26 mouse cellular contexts compared by ENCODE assay signal in genomic region chr14:86635594-86636140, GRCm38 (mm10).
A peak's percentile ranks its signal among the peaks of the same experiment; 100 is the strongest.
DNase-seq lines count a peak whose midpoint lies in the region; ATAC-seq lines count a peak whose summit lies in the region.
"Had no signal": no experiment of that assay in that cellular context is flagged by ENCODE, and none has a peak within 500 bp of the region (broad histone marks: within the 10 kb centered on the region; RNA-seq: fewer than 3 reads in every experiment).

No protein-coding gene starts in this region.

- 0 out of 2 replicates have a peak, but pooled peaks have one; percentile 13 for ATAC-seq in forebrain, embryonic 13.5 days
- ATAC-seq in forebrain, embryonic 14.5 days, result no peak
- ATAC-seq in midbrain, embryonic 11.5 days (ENCODE audit: low FRiP score), result peak; percentile 65
- 0 out of 2 replicates have a peak, but pooled peaks have one; percentile 47 for ATAC-seq in limb, embryonic 12.5 days (ENCODE audit: insufficient number of reproducible peaks, insufficient read depth, low FRiP score, low TSS enrichment, low read depth)
- ATAC-seq in midbrain, embryonic 15.5 days (replicated peaks), result peak; percentile 56; the same call in 1 of the 2 replicates
- ATAC-seq: CD4-positive, CD25-positive, alpha-beta regulatory T cell, adult 4 months had no signal

- no peaks in the 10 kb centered on the region for H3K4me1 ChIP-seq in forebrain, embryonic 13.5 days
- no peaks in the 10 kb centered on the region for H3K4me1 ChIP-seq in forebrain, embryonic 14.5 days (ENCODE audit: control insufficient read depth, insufficient read depth, low read length)
- no peaks in the 10 kb centered on the region for H3K4me1 ChIP-seq in midbrain, embryonic 11.5 days (ENCODE audit: control insufficient read depth, insufficient read depth, low read length)
- H3K4me1 ChIP-seq in midbrain, embryonic 10.5 days, result peaks cover 25% of the 10 kb centered on the region
- no peaks in the 10 kb centered on the region for H3K4me1 ChIP-seq in limb, embryonic 12.5 days (replicated peaks)
- no peaks in the 10 kb centered on the region for H3K4me1 ChIP-seq in midbrain, embryonic 15.5 days
- H3K4me1 ChIP-seq: kidney, embryonic 15.5 days had no signal

- no peak overlapping the region for H3K9ac ChIP-seq in forebrain, embryonic 13.5 days
- no peak overlapping the region for H3K9ac ChIP-seq in forebrain, embryonic 14.5 days (ENCODE audit: low read length)
- H3K9ac ChIP-seq in midbrain, embryonic 11.5 days (ENCODE audit: low read length), result no peak overlapping the region
- no peak overlapping the region for H3K9ac ChIP-seq in limb, embryonic 12.5 days (replicated peaks)
- no peak overlapping the region for H3K9ac ChIP-seq in midbrain, embryonic 15.5 days
- H3K9ac ChIP-seq: hindbrain, embryonic 14.5 days; kidney, embryonic 15.5 days; liver, embryonic 14.5 days; neural tube, embryonic 13.5 days had no signal

- H3K36me3 ChIP-seq in forebrain, embryonic 13.5 days (ENCODE audit: poor library complexity, severe bottlenecking), result no peaks in the 10 kb centered on the region
- no peaks in the 10 kb centered on the region for H3K36me3 ChIP-seq in forebrain, embryonic 14.5 days (ENCODE audit: control insufficient read depth, insufficient read depth, low read length)
- no peaks in the 10 kb centered on the region for H3K36me3 ChIP-seq in midbrain, embryonic 11.5 days (ENCODE audit: control insufficient read depth, insufficient read depth, low read length)
- H3K36me3 ChIP-seq in midbrain, embryonic 10.5 days, result no peaks in the 10 kb centered on the region
- H3K36me3 ChIP-seq in limb, embryonic 12.5 days, result no peaks in the 10 kb centered on the region
- no peaks in the 10 kb centered on the region for H3K36me3 ChIP-seq in midbrain, embryonic 15.5 days (replicated peaks)
- H3K36me3 ChIP-seq: kidney, embryonic 15.5 days; neural tube, embryonic 13.5 days had no signal

- no peak overlapping the region for H3K4me3 ChIP-seq in forebrain, embryonic 13.5 days
- H3K4me3 ChIP-seq in forebrain, embryonic 14.5 days (ENCODE audit: low read depth, low read length), result no peak overlapping the region
- H3K4me3 ChIP-seq in midbrain, embryonic 11.5 days (ENCODE audit: low read depth, low read length), result no peak overlapping the region
- H3K4me3 ChIP-seq in midbrain, embryonic 10.5 days, result no peak overlapping the region
- no peak overlapping the region for H3K4me3 ChIP-seq in limb, embryonic 12.5 days (replicated peaks)
- no peak overlapping the region for H3K4me3 ChIP-seq in midbrain, embryonic 15.5 days
- H3K4me3 ChIP-seq: gastrocnemius, adult 2 months; kidney, embryonic 15.5 days; neural tube, embryonic 13.5 days had no signal

- WGBS in forebrain, embryonic 13.5 days, result 27% methylated on average over 6 of the region's 6 CpGs
- WGBS in forebrain, embryonic 14.5 days, result 27% methylated on average over 6 of the region's 6 CpGs
- WGBS in midbrain, embryonic 11.5 days, result 27% methylated on average over 6 of the region's 6 CpGs
- WGBS in midbrain, embryonic 10.5 days, result 25% methylated on average over 6 of the region's 6 CpGs
- 26% methylated on average over 6 of the region's 6 CpGs for WGBS in limb, embryonic 12.5 days
- 26% methylated on average over 6 of the region's 6 CpGs for WGBS in midbrain, embryonic 15.5 days

- H3K27me3 ChIP-seq in forebrain, embryonic 13.5 days, result no peaks in the 10 kb centered on the region
- no peaks in the 10 kb centered on the region for H3K27me3 ChIP-seq in forebrain, embryonic 14.5 days (replicated peaks; ENCODE audit: control insufficient read depth, insufficient read depth, low read length)
- no peaks in the 10 kb centered on the region for H3K27me3 ChIP-seq in midbrain, embryonic 11.5 days (ENCODE audit: control insufficient read depth, insufficient read depth, low read length)
- no peaks in the 10 kb centered on the region for H3K27me3 ChIP-seq in midbrain, embryonic 10.5 days (ENCODE audit: low read depth, poor library complexity, severe bottlenecking)
- H3K27me3 ChIP-seq in limb, embryonic 12.5 days, result no peaks in the 10 kb centered on the region
- H3K27me3 ChIP-seq in midbrain, embryonic 15.5 days (replicated peaks), result no peaks in the 10 kb centered on the region
- H3K27me3 ChIP-seq: kidney, embryonic 15.5 days; neural tube, embryonic 13.5 days had no signal

- no peak for DNase-seq in forebrain, embryonic 14.5 days (ENCODE audit: low spot score)
- peak; percentile 78 for DNase-seq in midbrain, embryonic 11.5 days (ENCODE audit: low spot score, missing footprints)
- no peak for DNase-seq in midbrain, embryonic 10.5 days (ENCODE audit: low spot score)
- no peak for DNase-seq in thymus, postnatal 10 days (ENCODE audit: low spot score in 2 of 2)
- DNase-seq: adrenal gland, postnatal 14 days; cerebellum, adult 11-12 months; cerebellum, postnatal 10 days; gastrocnemius, adult 2 months; gastrocnemius, postnatal 36 days; heart, adult 18-20 months; heart, postnatal 36 days; kidney, adult 18-20 months; kidney, postnatal 25 days; liver; lung, adult 2 months; lung, postnatal 10 days had no signal

- no peak overlapping the region for H3K4me2 ChIP-seq in forebrain, embryonic 13.5 days
- no peak overlapping the region for H3K4me2 ChIP-seq in forebrain, embryonic 14.5 days (ENCODE audit: low read length)
- no peak overlapping the region for H3K4me2 ChIP-seq in midbrain, embryonic 11.5 days
- H3K4me2 ChIP-seq in limb, embryonic 12.5 days, result no peak overlapping the region
- H3K4me2 ChIP-seq in midbrain, embryonic 15.5 days, result no peak overlapping the region
- H3K4me2 ChIP-seq: heart, embryonic 11.5 days; hindbrain, embryonic 14.5 days; kidney, embryonic 15.5 days; neural tube, embryonic 13.5 days had no signal

- no peak overlapping the region for H3K27ac ChIP-seq in forebrain, embryonic 13.5 days
- H3K27ac ChIP-seq in forebrain, embryonic 14.5 days (ENCODE audit: low read depth, low read length), result no peak overlapping the region
- H3K27ac ChIP-seq in midbrain, embryonic 11.5 days (ENCODE audit: low read depth, low read length), result no peak overlapping the region
- H3K27ac ChIP-seq in midbrain, embryonic 10.5 days (replicated peaks), result no peak overlapping the region
- no peak overlapping the region for H3K27ac ChIP-seq in limb, embryonic 12.5 days
- no peak overlapping the region for H3K27ac ChIP-seq in midbrain, embryonic 15.5 days
- H3K27ac ChIP-seq: gastrocnemius, adult 2 months; hindbrain, embryonic 14.5 days; kidney, embryonic 15.5 days; liver, embryonic 14.5 days; macrophage; neural tube, embryonic 13.5 days had no signal

- H3K9me3 ChIP-seq in forebrain, embryonic 13.5 days (replicated peaks), result no peaks in the 10 kb centered on the region
- H3K9me3 ChIP-seq in forebrain, embryonic 14.5 days (replicated peaks; ENCODE audit: control insufficient read depth, low read length), result no peaks in the 10 kb centered on the region
- H3K9me3 ChIP-seq in midbrain, embryonic 11.5 days (ENCODE audit: control insufficient read depth, low read length), result no peaks in the 10 kb centered on the region
- H3K9me3 ChIP-seq in midbrain, embryonic 10.5 days (replicated peaks), result no peaks in the 10 kb centered on the region
- H3K9me3 ChIP-seq in limb, embryonic 12.5 days, result no peaks in the 10 kb centered on the region
- no peaks in the 10 kb centered on the region for H3K9me3 ChIP-seq in midbrain, embryonic 15.5 days
- H3K9me3 ChIP-seq: kidney, embryonic 15.5 days; neural tube, embryonic 13.5 days had no signal
